Mouse (Mus musculus): Measurements from ENCODE around the gene Sf3b1.
A peak's percentile ranks its signal among the peaks of the same experiment; 100 is the strongest.
"Not testable (repeated sequence)": the region's sequence is repeated elsewhere in the genome, so short reads cannot be mapped to it uniquely, and the experiment has no call there.

The Sf3b1 gene

GRCm38 (mm10) chr1:55027253-55027801 is at the start of gene Sf3b1:
Sf3b1 (minus strand) TSS chr1:55027481.
- peak; percentile 96 to 97 for DNase-seq

GRCm38 (mm10) chr1:55076395-55076743 is 49.1 kb upstream of the Sf3b1 start:
- no peak for DNase-seq

- DNase-seq, result no peak
These were observed 48.5 kb upstream of the Sf3b1 start for GRCm38 (mm10) chr1:55075652-55076394.

GRCm38 (mm10) chr1:55074757-55075156 is 47.5 kb upstream of the Sf3b1 start:
- peak in 1 of 2 experiments; percentile 25 for DNase-seq

GRCm38 (mm10) chr1:55072328-55072727 is 45.0 kb upstream of the Sf3b1 start:
- not testable (repeated sequence) for DNase-seq

GRCm38 (mm10) chr1:55061772-55062171 is 34.5 kb upstream of the Sf3b1 start:
- DNase-seq, result no peak

GRCm38 (mm10) chr1:55061099-55061498 is 33.8 kb upstream of the Sf3b1 start:
- no peak for DNase-seq

GRCm38 (mm10) chr1:55058383-55058782 is 31.1 kb upstream of the Sf3b1 start:
- not testable (repeated sequence) for DNase-seq

- DNase-seq, result no peak
These were observed 28.2 kb upstream of the Sf3b1 start for GRCm38 (mm10) chr1:55055322-55056115.

GRCm38 (mm10) chr1:55053596-55053995 is 26.3 kb upstream of the Sf3b1 start:
- no peak for DNase-seq

GRCm38 (mm10) chr1:55053005-55053404 is 25.7 kb upstream of the Sf3b1 start:
- peak; percentile 76 to 80 for DNase-seq

- peak; percentile 99 to 100 for DNase-seq
These were observed 25.2 kb upstream of the Sf3b1 start, which contains the start of gene Coq10b for GRCm38 (mm10) chr1:55052355-55052953. Coq10b (plus strand) TSS chr1:55052770.

- DNase-seq, result no peak
These were observed 24.4 kb upstream of the Sf3b1 start for GRCm38 (mm10) chr1:55051671-55052070.

- no peak for DNase-seq
These were observed 21.7 kb upstream of the Sf3b1 start for GRCm38 (mm10) chr1:55048841-55049587.

GRCm38 (mm10) chr1:55043164-55043563 is 15.9 kb upstream of the Sf3b1 start:
- no peak for DNase-seq

GRCm38 (mm10) chr1:55042246-55042645 is 15.0 kb upstream of the Sf3b1 start:
- no peak for DNase-seq

- DNase-seq, result no peak
These were observed 14.4 kb upstream of the Sf3b1 start for GRCm38 (mm10) chr1:55041691-55042090.

GRCm38 (mm10) chr1:55039944-55040343 is 12.7 kb upstream of the Sf3b1 start:
- no peak for DNase-seq

- no peak for DNase-seq
These were observed 3.9 kb upstream of the Sf3b1 start for GRCm38 (mm10) chr1:55031026-55031779.

GRCm38 (mm10) chr1:55029446-55029845 is 2.2 kb upstream of the Sf3b1 start:
- DNase-seq, result no peak

GRCm38 (mm10) chr1:55028512-55029249 is 1.4 kb upstream of the Sf3b1 start:
- peak in 1 of 2 experiments; percentile 15 for DNase-seq
